Mouse (Mus musculus): ENCODE results near the gene Lpar3. TPM values are rescaled to one million over a fixed set of nuclear protein-coding genes. Genes with fewer than 3 reads are reported as not detected.

Lpar3 gene
- polyA plus RNA-seq, 1 experiment from 2014 or later: 9.5 TPM

DNA sequence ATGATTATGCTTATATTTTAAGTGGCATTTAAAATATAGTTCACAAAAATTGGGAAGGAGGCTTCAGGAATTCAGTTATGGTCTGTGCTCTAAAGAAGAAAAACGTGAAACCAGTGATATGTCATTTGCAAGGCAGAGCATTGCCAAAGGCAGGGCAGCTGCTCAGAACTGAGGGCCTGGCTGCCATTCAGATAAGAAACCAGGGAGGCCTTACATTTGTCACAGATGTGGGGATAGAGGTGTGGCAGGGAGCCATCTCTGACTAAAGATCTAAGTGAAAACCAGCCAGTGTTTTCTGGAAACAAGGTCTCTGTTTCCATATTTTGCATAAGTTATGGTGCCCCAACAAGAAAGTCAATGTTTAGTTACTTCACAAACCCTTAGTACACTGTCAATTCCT, 41.8 kb downstream of the Lpar3 start:
- Histone ChIP-seq H3K27me3 (replicated peaks; ENCODE audit: insufficient read depth, low read length) (no peaks in the 10 kb centered on the region), H3K4me1 (ENCODE audit: insufficient read depth, low read depth, low read length) (no peaks in the 10 kb centered on the region), H3K9me3 (ENCODE audit: low read length) (no peaks in the 10 kb centered on the region), H3K36me3 (ENCODE audit: insufficient read depth, low read length) (no peaks in the 10 kb centered on the region), H3K4me2 (replicated peaks; ENCODE audit: low read depth, low read length) (no peak overlapping the region), H3K27ac (ENCODE audit: low read length) (no peak overlapping the region), H3K9ac (replicated peaks; ENCODE audit: low read depth) (no peak overlapping the region), H3K4me3 (ENCODE audit: low read depth, low read length) (no peak overlapping the region)
- WGBS: 42% methylated on average over 1 of the region's 1 CpGs
- ATAC-seq: no peak
- no peak for TF ChIP-seq CTCF (IDR thresholded peaks at IDR 0.05)
- no peak for TF ChIP-seq EP300 (IDR thresholded peaks at IDR 0.05)
- DNase-seq (ENCODE audit: low spot score): peak; percentile 59

- WGBS: 79% methylated on average over 10 of the region's 10 CpGs
- TF ChIP-seq EP300 (IDR thresholded peaks at IDR 0.05) (no peak), CTCF (IDR thresholded peaks at IDR 0.05) (no peak)
- DNase-seq (ENCODE audit: low spot score): no peak
- H3K36me3 ChIP-seq (ENCODE audit: insufficient read depth, low read length): no peaks in the 10 kb centered on the region
- H3K4me3 ChIP-seq (ENCODE audit: low read depth, low read length): no peak overlapping the region
- H3K4me2 ChIP-seq (replicated peaks; ENCODE audit: low read depth, low read length): no peak overlapping the region
- ATAC-seq: no peak
- H3K9ac ChIP-seq (replicated peaks; ENCODE audit: low read depth): no peak overlapping the region
- H3K9me3 ChIP-seq (ENCODE audit: low read length): no peaks in the 10 kb centered on the region
- H3K27ac ChIP-seq (ENCODE audit: low read length): no peak overlapping the region
- no peaks in the 10 kb centered on the region for H3K27me3 ChIP-seq (replicated peaks; ENCODE audit: insufficient read depth, low read length)
- no peaks in the 10 kb centered on the region for H3K4me1 ChIP-seq (ENCODE audit: insufficient read depth, low read depth, low read length)
These were observed 43.4 kb downstream of the Lpar3 start for GRCm38 (mm10) chr3:146264146-146264545.

GRCm38 (mm10) chr3:146265545-146266130, 44.9 kb downstream of the Lpar3 start:
- Histone ChIP-seq H3K9me3 (ENCODE audit: low read length) (no peaks in the 10 kb centered on the region), H3K27ac (ENCODE audit: low read length) (no peak overlapping the region), H3K4me1 (ENCODE audit: insufficient read depth, low read depth, low read length) (no peaks in the 10 kb centered on the region), H3K4me2 (replicated peaks; ENCODE audit: low read depth, low read length) (no peak overlapping the region), H3K36me3 (ENCODE audit: insufficient read depth, low read length) (no peaks in the 10 kb centered on the region), H3K4me3 (ENCODE audit: low read depth, low read length) (no peak overlapping the region), H3K27me3 (replicated peaks; ENCODE audit: insufficient read depth, low read length) (no peaks in the 10 kb centered on the region), H3K9ac (replicated peaks; ENCODE audit: low read depth) (no peak overlapping the region)
- WGBS: 54% methylated on average over 12 of the region's 12 CpGs
- DNase-seq (ENCODE audit: low spot score): no peak
- peak; percentile 25; the same call in 1 of the 2 replicates for ATAC-seq
- TF ChIP-seq EP300 (IDR thresholded peaks at IDR 0.05) (no peak), CTCF (IDR thresholded peaks at IDR 0.05) (no peak)

- WGBS: 70% methylated on average over 14 of the region's 14 CpGs
- no peak for DNase-seq (ENCODE audit: low spot score)
- Histone ChIP-seq H3K9ac (replicated peaks; ENCODE audit: low read depth) (no peak overlapping the region), H3K4me3 (ENCODE audit: low read depth, low read length) (no peak overlapping the region), H3K36me3 (ENCODE audit: insufficient read depth, low read length) (no peaks in the 10 kb centered on the region), H3K27me3 (replicated peaks; ENCODE audit: insufficient read depth, low read length) (no peaks in the 10 kb centered on the region), H3K4me1 (ENCODE audit: insufficient read depth, low read depth, low read length) (no peaks in the 10 kb centered on the region), H3K9me3 (ENCODE audit: low read length) (no peaks in the 10 kb centered on the region), H3K4me2 (replicated peaks; ENCODE audit: low read depth, low read length) (no peak overlapping the region), H3K27ac (ENCODE audit: low read length) (no peak overlapping the region)
- peak; percentile 44; the same call in 1 of the 2 replicates for ATAC-seq
- TF ChIP-seq EP300 (IDR thresholded peaks at IDR 0.05) (no peak), CTCF (IDR thresholded peaks at IDR 0.05) (peak; percentile 15; the same call in 1 of the 2 replicates)
These were observed 47.5 kb downstream of the Lpar3 start for GRCm38 (mm10) chr3:146268024-146268801.

DNA sequence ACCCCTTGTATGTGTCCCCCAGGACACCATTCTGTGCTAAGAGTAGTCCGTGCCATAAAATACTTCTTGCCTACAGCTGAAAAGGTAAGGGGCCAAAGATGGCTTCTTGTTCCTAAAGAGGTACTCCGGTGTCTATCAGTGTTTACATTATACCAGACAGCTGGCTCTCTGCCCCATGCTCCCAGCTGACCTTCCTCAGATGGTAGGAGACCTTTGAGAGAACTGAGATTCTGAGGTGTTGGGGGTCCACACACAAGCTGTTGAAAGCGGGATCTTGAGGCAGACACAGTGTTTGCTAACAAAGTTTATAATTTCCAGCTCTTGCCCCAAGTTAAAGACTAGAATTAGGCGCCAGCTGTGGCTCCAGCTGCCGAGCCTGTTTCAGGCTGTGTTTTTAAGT, 53.7 kb downstream of the Lpar3 start:
- Histone ChIP-seq H3K27me3 (replicated peaks; ENCODE audit: insufficient read depth, low read length) (no peaks in the 10 kb centered on the region), H3K36me3 (ENCODE audit: insufficient read depth, low read length) (no peaks in the 10 kb centered on the region), H3K27ac (ENCODE audit: low read length) (no peak overlapping the region), H3K9ac (replicated peaks; ENCODE audit: low read depth) (no peak overlapping the region), H3K9me3 (ENCODE audit: low read length) (no peaks in the 10 kb centered on the region), H3K4me3 (ENCODE audit: low read depth, low read length) (no peak overlapping the region), H3K4me1 (ENCODE audit: insufficient read depth, low read depth, low read length) (peaks cover 4% of the 10 kb centered on the region; the same call in 1 of the 2 replicates), H3K4me2 (replicated peaks; ENCODE audit: low read depth, low read length) (no peak overlapping the region)
- no peak for DNase-seq (ENCODE audit: low spot score)
- ATAC-seq: no peak
- TF ChIP-seq EP300 (IDR thresholded peaks at IDR 0.05) (no peak), CTCF (IDR thresholded peaks at IDR 0.05) (no peak)
- 18% methylated on average over 5 of the region's 5 CpGs for WGBS

GRCm38 (mm10) chr3:146275360-146276025, 54.7 kb downstream of the Lpar3 start:
- no peak overlapping the region for H3K27ac ChIP-seq (ENCODE audit: low read length)
- ATAC-seq (no peak), DNase-seq (ENCODE audit: low spot score) (no peak)
- no peak overlapping the region for H3K4me3 ChIP-seq (ENCODE audit: low read depth, low read length)
- no peaks in the 10 kb centered on the region for H3K36me3 ChIP-seq (ENCODE audit: insufficient read depth, low read length)
- TF ChIP-seq CTCF (IDR thresholded peaks at IDR 0.05) (no peak), EP300 (IDR thresholded peaks at IDR 0.05) (no peak)
- no peak overlapping the region for H3K9ac ChIP-seq (replicated peaks; ENCODE audit: low read depth)
- peaks cover 4% of the 10 kb centered on the region; the same call in 1 of the 2 replicates for H3K4me1 ChIP-seq (ENCODE audit: insufficient read depth, low read depth, low read length)
- no peaks in the 10 kb centered on the region for H3K27me3 ChIP-seq (replicated peaks; ENCODE audit: insufficient read depth, low read length)
- WGBS: 68% methylated on average over 11 of the region's 11 CpGs
- H3K4me2 ChIP-seq (replicated peaks; ENCODE audit: low read depth, low read length): no peak overlapping the region
- no peaks in the 10 kb centered on the region for H3K9me3 ChIP-seq (ENCODE audit: low read length)

All from lung, postnatal 0 days (tissue).